Mouse (Mus musculus) embryonic facial prominence, embryonic 10.5 days (tissue): ENCODE results near the gene Slc6a19. TPM values are rescaled to one million over a fixed set of nuclear protein-coding genes. Genes with fewer than 3 reads are reported as not detected.
"Not testable (repeated sequence)": the region's sequence is repeated elsewhere in the genome, so short reads cannot be mapped to it uniquely, and the experiment has no call there.

Experiments used
- DNase-seq: peaks from one replicate; pipeline ENCODE4 v3.0.0-alpha.2; 2017; ENCODE audit warnings: low spot score
- H3K27ac ChIP-seq: fragments of 300-500 bp; sonication (generic); replicated peaks from 2 replicates; pipeline ENCODE4 v1.5.1; 2016; ENCODE audit warnings: mild to moderate bottlenecking
- H3K27me3 ChIP-seq: fragments of 300-500 bp; sonication (generic); replicated peaks from 2 replicates; pipeline ENCODE4 v1.6.1; 2016; ENCODE audit warnings: low read depth, mild to moderate bottlenecking; ENCODE audit not compliant: poor library complexity, severe bottlenecking
- H3K36me3 ChIP-seq: fragments of 300-500 bp; sonication (generic); replicated peaks from 2 replicates; pipeline ENCODE4 v1.6.1; 2016; ENCODE audit warnings: mild to moderate bottlenecking, moderate library complexity
- H3K4me1 ChIP-seq: fragments of 300-500 bp; sonication (generic); 2 replicates; pipeline ENCODE4 v1.6.1; 2016
- H3K4me3 ChIP-seq: fragments of 300-500 bp; sonication (generic); 2 replicates; pipeline ENCODE4 v1.5.1; 2016; ENCODE audit warnings: mild to moderate bottlenecking, moderate library complexity
- H3K9me3 ChIP-seq: fragments of 300-500 bp; sonication (generic); 2 replicates; pipeline ENCODE4 v1.6.1; 2016; ENCODE audit warnings: mild to moderate bottlenecking
- WGBS: fragments of 180-500 bp; shearing (Covaris S2); methylation state at CpG from one replicate; pipeline ENCODE4 v1.1.7; 2016; 5-methylcytosine and 5-hydroxymethylcytosine counted together
- polyA plus RNA-seq: library from polyadenylated mRNA; unstranded; fragments of >200 nt; fragmentation: Nextera tagmentation; extraction: Ambion mirVana; gene quantifications from 2 replicates; pipeline ENCODE4 v1.2.1, GENCODE M21; 2016

Slc6a19 gene
- 0.08 and 0.34 TPM in 2 replicates for polyA plus RNA-seq

GRCm38 (mm10) chr13:73704694-73705325 is at the start of gene Slc6a19:
Gene Slc6a19, minus strand, starts transcription at chr13:73704865.
- H3K27me3 ChIP-seq: no peaks in the 10 kb centered on the region
- no peaks in the 10 kb centered on the region for H3K9me3 ChIP-seq
- WGBS: 91% methylated on average over 7 of the region's 7 CpGs
- no peak within 1 kb of the TSS for H3K4me3 ChIP-seq
- no peak for DNase-seq
- H3K4me1 ChIP-seq: no peaks in the 10 kb centered on the region
- H3K27ac ChIP-seq: no peak within 1 kb of the TSS
- no peaks in the 10 kb centered on the region for H3K36me3 ChIP-seq

- Histone ChIP-seq H3K4me3 (no peak overlapping the region), H3K4me1 (peaks cover 27% of the 10 kb centered on the region), H3K9me3 (no peaks in the 10 kb centered on the region), H3K27ac (no peak overlapping the region), H3K36me3 (no peaks in the 10 kb centered on the region), H3K27me3 (peaks cover 29% of the 10 kb centered on the region)
- no peak for DNase-seq
- WGBS: 90% methylated on average over 3 of the region's 3 CpGs
Observed at GRCm38 (mm10) chr13:73751284-73751683, 46.6 kb upstream of the Slc6a19 start.

GRCm38 (mm10) chr13:73750435-73750834 is 45.8 kb upstream of the Slc6a19 start:
- no peaks in the 10 kb centered on the region for H3K36me3 ChIP-seq
- H3K4me3 ChIP-seq: no peak overlapping the region
- DNase-seq: no peak
- peaks cover 27% of the 10 kb centered on the region for H3K4me1 ChIP-seq
- no peaks in the 10 kb centered on the region for H3K9me3 ChIP-seq
- no peak overlapping the region for H3K27ac ChIP-seq
- WGBS: 65% methylated on average over 6 of the region's 6 CpGs
- peaks cover 29% of the 10 kb centered on the region for H3K27me3 ChIP-seq

GRCm38 (mm10) chr13:73748663-73749440 is 44.2 kb upstream of the Slc6a19 start:
- 42% methylated on average over 15 of the region's 15 CpGs for WGBS
- DNase-seq: no peak
- Histone ChIP-seq H3K4me3 (no peak overlapping the region), H3K9me3 (no peaks in the 10 kb centered on the region), H3K27ac (no peak overlapping the region), H3K27me3 (peaks cover 33% of the 10 kb centered on the region), H3K4me1 (peaks cover 27% of the 10 kb centered on the region), H3K36me3 (no peaks in the 10 kb centered on the region)

- H3K4me1 ChIP-seq: peaks cover 13% of the 10 kb centered on the region
- H3K4me3 ChIP-seq: no peak overlapping the region
- peaks cover 11% of the 10 kb centered on the region for H3K27me3 ChIP-seq
- no peak overlapping the region for H3K27ac ChIP-seq
- WGBS: 76% methylated on average over 3 of the region's 3 CpGs
- no peaks in the 10 kb centered on the region for H3K9me3 ChIP-seq
- no peak for DNase-seq
- H3K36me3 ChIP-seq: no peaks in the 10 kb centered on the region
Observed at GRCm38 (mm10) chr13:73743662-73744061, 39.0 kb upstream of the Slc6a19 start.

GRCm38 (mm10) chr13:73742944-73743343 is 38.3 kb upstream of the Slc6a19 start:
- WGBS: 53% methylated on average over 4 of the region's 4 CpGs
- H3K4me1 ChIP-seq: peaks cover 10% of the 10 kb centered on the region
- DNase-seq: no peak
- no peaks in the 10 kb centered on the region for H3K36me3 ChIP-seq
- H3K9me3 ChIP-seq: no peaks in the 10 kb centered on the region
- 0 out of 2 replicates have a peak, but pooled peaks cover 4% of the 10 kb centered on the region for H3K27me3 ChIP-seq
- H3K27ac ChIP-seq: no peak overlapping the region
- H3K4me3 ChIP-seq: no peak overlapping the region

- not testable (repeated sequence) for H3K9me3 ChIP-seq, H3K27ac ChIP-seq, H3K27me3 ChIP-seq, H3K4me3 ChIP-seq, DNase-seq, H3K36me3 ChIP-seq
- H3K4me1 ChIP-seq: peaks cover 10% of the 10 kb centered on the region
- WGBS: 54% methylated on average over 2 of the region's 2 CpGs
Observed at GRCm38 (mm10) chr13:73740399-73740944, 35.8 kb upstream of the Slc6a19 start.

- peaks cover 17% of the 10 kb centered on the region for H3K4me1 ChIP-seq
- H3K9me3 ChIP-seq: no peaks in the 10 kb centered on the region
- DNase-seq: no peak
- H3K4me3 ChIP-seq: no peak overlapping the region
- H3K36me3 ChIP-seq: no peaks in the 10 kb centered on the region
- H3K27me3 ChIP-seq: peaks cover 33% of the 10 kb centered on the region
- H3K27ac ChIP-seq: no peak overlapping the region
- WGBS: 86% methylated on average over 3 of the region's 3 CpGs
Observed at GRCm38 (mm10) chr13:73736943-73737342, 32.3 kb upstream of the Slc6a19 start.

- H3K4me1 ChIP-seq: peaks cover 17% of the 10 kb centered on the region
- H3K36me3 ChIP-seq: no peaks in the 10 kb centered on the region
- no peak for DNase-seq
- H3K27ac ChIP-seq: no peak overlapping the region
- no peak overlapping the region for H3K4me3 ChIP-seq
- WGBS: 68% methylated on average over 2 of the region's 2 CpGs
- no peaks in the 10 kb centered on the region for H3K9me3 ChIP-seq
- peaks cover 43% of the 10 kb centered on the region for H3K27me3 ChIP-seq
Observed at GRCm38 (mm10) chr13:73735928-73736327, 31.3 kb upstream of the Slc6a19 start.

- WGBS: 88% methylated on average over 8 of the region's 8 CpGs
- Histone ChIP-seq H3K9me3 (no peaks in the 10 kb centered on the region), H3K27me3 (peaks cover 45% of the 10 kb centered on the region), H3K36me3 (no peaks in the 10 kb centered on the region), H3K4me1 (peaks cover 17% of the 10 kb centered on the region), H3K27ac (no peak overlapping the region), H3K4me3 (no peak overlapping the region)
- DNase-seq: no peak
Observed at GRCm38 (mm10) chr13:73735270-73735669, 30.6 kb upstream of the Slc6a19 start.

- no peak for DNase-seq
- Histone ChIP-seq H3K27me3 (peaks cover 45% of the 10 kb centered on the region), H3K4me3 (no peak overlapping the region), H3K36me3 (no peaks in the 10 kb centered on the region), H3K4me1 (peaks cover 17% of the 10 kb centered on the region), H3K9me3 (no peaks in the 10 kb centered on the region), H3K27ac (no peak overlapping the region)
- WGBS: 91% methylated on average over 1 of the region's 1 CpGs
Observed at GRCm38 (mm10) chr13:73734379-73734778, 29.7 kb upstream of the Slc6a19 start.

GRCm38 (mm10) chr13:73732742-73733700 is 28.4 kb upstream of the Slc6a19 start, which contains the start of gene Slc12a7:
Gene Slc12a7, plus strand, starts transcription at chr13:73733094.
- DNase-seq: peak; percentile 81
- Histone ChIP-seq H3K4me1 (peaks cover 17% of the 10 kb centered on the region), H3K27me3 (peaks cover 45% of the 10 kb centered on the region), H3K36me3 (no peaks in the 10 kb centered on the region), H3K4me3 (peak within 1 kb of the TSS; percentile 60), H3K9me3 (no peaks in the 10 kb centered on the region), H3K27ac (peak within 1 kb of the TSS; percentile 63; the same call in 1 of the 2 replicates)
- 4% methylated on average over 48 of the region's 48 CpGs for WGBS
